Mouse (Mus musculus) layer of hippocampus, adult 11-12 months (tissue): ENCODE results near the gene Ercc2.

ENCODE experiments used
- DNase-seq: peaks from one replicate; pipeline ENCODE4 v3.0.0; 2022; ENCODE audit warnings: low spot score

Gene Ercc2

GRCm38 (mm10) chr7:19381377-19382165 lies at the start of gene Ercc2:
Gene Ercc2 (plus strand): TSS chr7:19382010.
- peak; percentile 98 for DNase-seq

- peak; percentile 82 for DNase-seq
These were observed 49.0 kb upstream of the Ercc2 start for GRCm38 (mm10) chr7:19332709-19333352.

GRCm38 (mm10) chr7:19335583-19335982 lies 46.2 kb upstream of the Ercc2 start:
- DNase-seq = no peak

- DNase-seq = no peak
These were observed 44.7 kb upstream of the Ercc2 start for GRCm38 (mm10) chr7:19337122-19337521.

GRCm38 (mm10) chr7:19338060-19338459 lies 43.8 kb upstream of the Ercc2 start:
- DNase-seq = no peak

GRCm38 (mm10) chr7:19338596-19338995 lies 43.2 kb upstream of the Ercc2 start:
- no peak for DNase-seq

- no peak for DNase-seq
These were observed 40.6 kb upstream of the Ercc2 start for GRCm38 (mm10) chr7:19341250-19341649.

GRCm38 (mm10) chr7:19341761-19342409 lies 39.9 kb upstream of the Ercc2 start:
- no peak for DNase-seq

- peak; percentile 89 for DNase-seq
These were observed 39.3 kb upstream of the Ercc2 start for GRCm38 (mm10) chr7:19342481-19343027.

GRCm38 (mm10) chr7:19343210-19343808 lies 38.5 kb upstream of the Ercc2 start:
- peak; percentile 80 for DNase-seq

GRCm38 (mm10) chr7:19344237-19344847 lies 37.5 kb upstream of the Ercc2 start, which contains the start of gene Ercc1:
Gene Ercc1 (plus strand): TSS chr7:19344778.
- no peak for DNase-seq

- peak; percentile 95 for DNase-seq
These were observed 36.8 kb upstream of the Ercc2 start for GRCm38 (mm10) chr7:19344938-19345471.

- no peak for DNase-seq
These were observed 32.5 kb upstream of the Ercc2 start for GRCm38 (mm10) chr7:19349188-19349915.

- no peak for DNase-seq
These were observed 31.6 kb upstream of the Ercc2 start for GRCm38 (mm10) chr7:19350221-19350620.

GRCm38 (mm10) chr7:19354991-19355390 lies 26.8 kb upstream of the Ercc2 start:
- no peak for DNase-seq

GRCm38 (mm10) chr7:19356311-19356710 lies 25.5 kb upstream of the Ercc2 start:
- DNase-seq = no peak

GRCm38 (mm10) chr7:19357381-19358375 lies 24.1 kb upstream of the Ercc2 start:
- DNase-seq = no peak

- DNase-seq = no peak
These were observed 23.2 kb upstream of the Ercc2 start for GRCm38 (mm10) chr7:19358634-19359033.

GRCm38 (mm10) chr7:19359299-19359891 lies 22.4 kb upstream of the Ercc2 start, which contains the start of the genes Cd3eap and Ppp1r13l:
Gene Cd3eap (minus strand): TSS chr7:19359483.
Gene Ppp1r13l (plus strand): TSS chr7:19359749.
- DNase-seq = peak; percentile 90
